In the genomic region with DNA sequence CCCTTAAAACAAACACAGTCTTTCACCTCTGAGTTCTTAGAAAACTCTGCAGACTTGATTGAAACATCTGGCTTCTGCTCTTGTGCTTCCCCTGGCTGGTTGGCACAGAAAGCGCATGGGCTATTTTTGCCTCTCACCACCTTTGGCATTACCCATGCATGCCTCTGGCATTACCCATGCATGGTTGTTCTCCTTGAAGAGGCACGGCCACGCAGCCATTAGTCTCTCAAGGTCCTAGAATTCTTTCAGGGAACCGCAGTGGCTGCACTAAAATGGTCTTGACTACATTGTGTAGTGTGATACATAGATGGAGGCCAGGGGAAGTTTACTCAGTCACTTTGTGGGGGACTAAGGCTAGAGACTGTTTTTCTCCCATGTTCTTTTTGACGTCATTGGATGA, we compare ENCODE assay signal across 22 mouse cellular contexts.
A peak's percentile ranks its signal among the peaks of the same experiment; 100 is the strongest.
DNase-seq lines count a peak whose midpoint lies in the region; ATAC-seq and TF ChIP-seq lines count a peak whose summit lies in the region.
"Had no signal": no experiment of that assay in that cellular context is flagged by ENCODE, and none has a peak within 500 bp of the region (broad histone marks: within the 10 kb centered on the region; RNA-seq: fewer than 3 reads in every experiment).

No protein-coding gene starts in this region.

- H3K4me3 ChIP-seq in heart, embryonic 10.5 days, result no peak overlapping the region
- no peak overlapping the region for H3K4me3 ChIP-seq in heart, postnatal 0 days (ENCODE audit: low read depth, low read length)
- H3K4me3 ChIP-seq in neural tube, embryonic 15.5 days (replicated peaks), result no peak overlapping the region
- H3K4me3 ChIP-seq: forebrain, embryonic 10.5 days; hindbrain, embryonic 10.5 days; limb, embryonic 10.5 days had no signal

- no peaks in the 10 kb centered on the region for H3K9me3 ChIP-seq in heart, embryonic 10.5 days
- no peaks in the 10 kb centered on the region for H3K9me3 ChIP-seq in heart, postnatal 0 days (replicated peaks; ENCODE audit: control insufficient read depth, low read length)
- no peaks in the 10 kb centered on the region for H3K9me3 ChIP-seq in neural tube, embryonic 15.5 days (replicated peaks)
- H3K9me3 ChIP-seq: forebrain, embryonic 10.5 days; hindbrain, embryonic 10.5 days; limb, embryonic 10.5 days had no signal

- H3K27me3 ChIP-seq in heart, embryonic 10.5 days (ENCODE audit: insufficient read depth, poor library complexity, severe bottlenecking), result peaks cover 8% of the 10 kb centered on the region
- 0 out of 2 replicates have a peak, but pooled peaks cover 6% of the 10 kb centered on the region for H3K27me3 ChIP-seq in heart, postnatal 0 days (ENCODE audit: control insufficient read depth, insufficient read depth, low read length)
- no peaks in the 10 kb centered on the region for H3K27me3 ChIP-seq in neural tube, embryonic 15.5 days (replicated peaks)

- TF ChIP-seq EP300 in heart, postnatal 0 days (IDR thresholded peaks at IDR 0.05; ENCODE audit: low read depth), result no peak

- H3K36me3 ChIP-seq in heart, embryonic 10.5 days, result no peaks in the 10 kb centered on the region
- H3K36me3 ChIP-seq in heart, postnatal 0 days (replicated peaks; ENCODE audit: control insufficient read depth, insufficient read depth, low read length), result no peaks in the 10 kb centered on the region
- H3K36me3 ChIP-seq in neural tube, embryonic 15.5 days, result no peaks in the 10 kb centered on the region
- H3K36me3 ChIP-seq: forebrain, embryonic 10.5 days; hindbrain, embryonic 10.5 days; limb, embryonic 10.5 days had no signal

- H3K9ac ChIP-seq in heart, postnatal 0 days (replicated peaks; ENCODE audit: low read depth, low read length), result no peak overlapping the region
- no peak overlapping the region for H3K9ac ChIP-seq in neural tube, embryonic 15.5 days (replicated peaks)

- H3K27ac ChIP-seq in heart, embryonic 10.5 days, result no peak overlapping the region
- no peak overlapping the region for H3K27ac ChIP-seq in heart, postnatal 0 days (ENCODE audit: low read depth)
- no peak overlapping the region for H3K27ac ChIP-seq in neural tube, embryonic 15.5 days (replicated peaks)
- H3K27ac ChIP-seq: forebrain, embryonic 10.5 days; hindbrain, embryonic 10.5 days; limb, embryonic 10.5 days; macrophage had no signal

- peaks cover 10% of the 10 kb centered on the region for H3K4me1 ChIP-seq in heart, embryonic 10.5 days
- peaks cover 6% of the 10 kb centered on the region; the same call in 1 of the 2 replicates for H3K4me1 ChIP-seq in heart, postnatal 0 days (ENCODE audit: control insufficient read depth, insufficient read depth)
- H3K4me1 ChIP-seq in neural tube, embryonic 15.5 days, result peaks cover 9% of the 10 kb centered on the region; the same call in 1 of the 2 replicates

- H3K4me2 ChIP-seq in heart, postnatal 0 days (ENCODE audit: low read depth, low read length), result no peak overlapping the region
- no peak overlapping the region for H3K4me2 ChIP-seq in neural tube, embryonic 15.5 days

- peak; percentile 10 for DNase-seq in adrenal gland, adult 8-10 months
- DNase-seq in adrenal gland, adult 18-20 months (ENCODE audit: low spot score in 2 of 2), result no peak
- peak; percentile 16 for DNase-seq in heart, adult 8-10 months (ENCODE audit: low spot score)
- no peak for DNase-seq in heart, embryonic 10.5 days (ENCODE audit: low spot score)
- no peak for DNase-seq in heart, postnatal 0 days (ENCODE audit: low spot score)
- no peak for DNase-seq in cerebellum, adult 9-11 months
- DNase-seq: cerebellum, adult 11-12 months; cerebellum, postnatal 25 days; gastrocnemius, postnatal 10 days; kidney, adult 9 months; kidney, postnatal 14 days; thymus, adult 18-20 months; thymus, postnatal 36 days had no signal

- TF ChIP-seq CTCF in heart, postnatal 0 days (IDR thresholded peaks at IDR 0.05; ENCODE audit: low read depth), result no peak

- 82% methylated on average over 5 of the region's 5 CpGs for WGBS in heart, embryonic 10.5 days
- 62% methylated on average over 5 of the region's 5 CpGs for WGBS in heart, postnatal 0 days
- 87% methylated on average over 5 of the region's 5 CpGs for WGBS in neural tube, embryonic 15.5 days

- 0 out of 2 replicates have a peak, but pooled peaks have one; percentile 36 for ATAC-seq in heart, postnatal 0 days (ENCODE audit: insufficient read depth, low read depth)
- no peak for ATAC-seq in neural tube, embryonic 15.5 days (ENCODE audit: low FRiP score)
- ATAC-seq: CD4-positive, CD25-positive, alpha-beta regulatory T cell, adult 4 months; forebrain, embryonic 16.5 days; hindbrain, embryonic 16.5 days; intestine, embryonic 16.5 days had no signal

Comparison
In these comparisons a context has a peak if more than half of its experiments do, and no peak if none do; other contexts are left out.
1. DNase-seq: peak in adrenal gland, adult 8-10 months (single experiment) and heart, adult 8-10 months (single experiment); none in adrenal gland, adult 18-20 months (0 of 2), heart, embryonic 10.5 days (single experiment), heart, postnatal 0 days (single experiment) and cerebellum, adult 9-11 months (single experiment).